Mouse (Mus musculus): ENCODE results near the gene Tppp3. TPM values are rescaled to one million over a fixed set of nuclear protein-coding genes. Genes with fewer than 3 reads are reported as not detected.

Tppp3 gene
- polyA plus RNA-seq, 2 experiments from 2014 or later = 0.50 to 0.60 TPM

DNA sequence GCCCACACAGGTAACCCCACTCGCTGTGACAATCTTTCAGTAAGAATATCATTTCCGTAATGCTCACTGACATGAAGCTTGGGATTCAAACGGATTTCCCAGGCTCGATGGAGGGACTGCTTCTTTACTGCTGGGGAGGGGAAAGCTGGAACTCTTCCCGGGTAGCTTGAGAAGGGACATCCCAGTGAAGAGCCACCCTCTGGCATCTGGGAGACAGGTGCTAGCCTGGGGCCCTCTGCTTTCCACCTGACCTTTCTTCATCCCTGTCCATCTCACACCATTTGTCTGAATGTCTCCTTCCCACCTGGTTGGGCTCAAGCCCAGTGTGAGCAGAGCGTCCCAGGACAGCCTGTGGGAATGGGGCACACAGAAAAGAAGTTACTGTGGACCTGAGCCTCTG lies 5.1 kb downstream of the Tppp3 start:
- no peak for ATAC-seq

DNA sequence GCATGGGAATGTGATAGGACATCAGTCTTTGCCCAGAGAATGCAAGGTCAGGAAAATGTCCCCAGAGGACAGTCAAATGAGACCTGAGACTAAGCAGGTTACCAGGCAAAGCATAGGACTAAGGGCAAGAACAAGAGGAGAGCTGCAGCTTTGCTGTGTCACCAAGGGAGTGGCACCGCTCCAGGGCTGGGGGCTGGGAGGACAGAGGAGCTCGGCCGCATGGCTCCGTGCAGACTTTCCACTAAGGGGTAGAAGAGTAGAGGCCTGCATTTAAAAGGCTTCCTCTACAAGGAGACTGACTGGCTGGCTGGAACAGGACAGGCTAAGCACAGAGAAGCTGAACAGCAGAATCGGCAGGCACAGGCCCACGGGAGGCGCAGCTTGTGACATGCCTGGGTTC lies 6.7 kb downstream of the Tppp3 start:
- no peak for ATAC-seq

DNA sequence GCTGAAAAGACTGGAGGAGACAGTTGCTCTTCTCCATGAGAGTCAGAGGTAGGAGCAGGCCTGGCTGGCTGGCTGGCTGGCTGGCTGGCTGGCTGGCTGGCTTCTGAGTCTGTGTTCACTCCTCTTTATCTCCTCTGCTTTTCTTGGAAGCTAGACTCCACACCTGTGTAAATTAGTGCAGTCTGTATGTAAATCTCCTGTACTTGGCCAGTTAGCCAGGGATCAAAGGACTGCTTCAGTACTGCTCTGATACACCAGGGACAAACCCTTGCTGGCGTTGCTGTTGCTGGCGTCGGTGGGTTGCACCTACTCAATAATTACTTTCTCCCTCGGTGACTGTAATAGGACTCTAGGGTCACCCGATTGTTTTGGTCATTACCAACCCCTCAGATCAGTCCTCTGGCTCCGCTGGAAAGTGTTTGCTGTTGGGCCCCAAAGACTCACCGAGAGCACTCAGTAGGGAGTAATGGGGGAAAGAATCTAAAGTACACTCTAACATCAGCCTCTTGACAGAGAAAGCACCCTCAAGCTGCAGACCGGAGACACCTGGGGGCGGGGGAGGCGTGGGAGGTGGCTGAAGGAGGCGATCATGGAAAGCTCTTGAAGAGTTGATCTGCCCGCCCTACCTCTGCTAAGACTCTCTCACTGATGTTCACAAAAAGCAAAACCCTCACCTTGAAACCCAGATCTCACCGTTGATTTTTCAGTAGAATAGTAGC lies 10.1 kb downstream of the Tppp3 start:
- no peak for ATAC-seq

DNA sequence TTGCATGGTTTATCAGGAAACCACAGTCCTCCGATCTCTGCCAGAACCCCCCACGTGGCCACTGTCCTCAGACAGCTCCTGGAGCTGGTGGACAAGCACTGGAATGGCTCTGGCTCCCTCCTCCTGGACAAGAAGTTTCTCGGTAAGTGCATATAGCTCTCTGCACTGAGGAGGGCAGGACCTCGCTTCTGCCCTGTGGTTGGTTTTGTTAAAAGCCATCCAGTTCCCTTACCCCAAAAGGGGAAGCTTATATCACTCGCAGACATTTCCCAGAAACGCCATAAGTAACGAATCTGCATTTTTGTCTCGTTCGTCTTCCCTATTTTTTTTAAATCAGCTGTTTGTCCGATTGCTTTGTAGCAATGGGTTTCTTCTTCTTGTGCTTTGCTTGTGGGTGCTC lies 16.1 kb downstream of the Tppp3 start:
- no peak for ATAC-seq

DNA sequence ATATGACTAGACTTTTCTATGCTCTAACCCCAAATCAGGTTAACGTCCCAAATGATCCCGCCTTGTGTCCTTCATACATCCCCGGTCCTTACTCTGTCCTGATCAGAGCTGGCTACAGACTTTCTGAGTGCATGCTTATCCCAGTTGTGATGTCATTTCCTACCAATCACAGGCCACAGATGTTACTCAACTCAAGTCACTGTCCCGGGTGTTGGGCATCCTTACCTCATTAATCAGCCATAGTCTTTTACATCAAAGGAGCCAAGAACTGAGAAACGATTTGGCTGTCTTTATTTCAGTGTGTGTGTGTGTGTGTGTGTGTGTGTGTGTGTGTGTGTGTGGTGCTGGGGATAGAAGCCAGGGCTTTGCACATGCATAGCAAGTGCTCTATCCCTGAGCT lies 17.2 kb downstream of the Tppp3 start:
- no peak for ATAC-seq

DNA sequence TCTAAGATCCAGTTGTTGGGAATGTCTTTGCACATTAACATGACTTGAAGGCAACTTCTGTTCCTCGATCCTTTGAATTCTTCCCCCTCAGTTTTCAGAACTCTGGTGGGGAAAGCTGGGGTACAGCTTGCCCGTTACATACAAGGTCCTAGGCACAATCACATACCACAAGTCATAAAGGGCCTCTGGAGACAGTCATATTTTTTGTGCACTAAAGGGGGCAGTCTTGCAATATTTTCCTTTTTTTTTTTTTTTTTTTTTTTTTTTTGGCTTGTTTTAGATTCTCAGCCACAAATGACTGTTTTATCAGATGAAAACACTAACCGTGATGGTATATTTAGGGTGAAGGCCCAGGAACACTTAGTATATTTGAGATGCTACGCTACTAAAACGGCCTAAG lies 18.0 kb downstream of the Tppp3 start:
- ATAC-seq = no peak

DNA sequence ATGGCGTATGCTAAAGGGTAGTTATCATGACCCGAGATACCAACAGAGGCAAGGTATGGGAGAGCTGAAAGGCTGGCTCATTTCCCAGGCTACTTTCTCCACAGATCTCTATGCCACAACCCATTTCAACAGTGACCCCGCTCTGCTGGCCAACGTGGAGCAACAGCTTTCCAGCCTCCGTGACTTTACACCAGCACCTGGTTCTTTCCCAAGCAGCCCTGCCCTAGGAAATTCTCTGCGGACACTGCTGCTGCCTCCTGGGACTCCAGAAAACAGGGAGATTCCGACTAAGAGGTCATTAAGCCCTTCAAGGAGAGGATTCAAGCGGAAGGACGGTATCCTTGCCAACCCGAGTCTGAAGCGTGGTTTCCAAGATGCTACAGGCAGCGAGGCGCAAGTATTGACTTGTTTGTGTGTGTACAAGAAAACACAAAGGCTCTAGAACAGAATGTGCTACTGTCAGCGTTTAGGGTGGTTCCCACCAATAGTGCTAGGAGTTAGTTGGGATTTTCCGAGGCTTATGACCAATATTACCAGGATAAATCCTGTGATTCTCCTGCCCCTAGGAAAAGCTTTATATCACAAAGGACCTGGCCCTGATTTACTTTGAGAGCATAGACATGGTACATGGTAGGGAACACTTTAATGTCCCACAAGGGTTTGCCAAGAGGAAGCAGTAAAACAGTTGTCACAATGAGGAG lies 19.3 kb downstream of the Tppp3 start:
- ATAC-seq = no peak

DNA sequence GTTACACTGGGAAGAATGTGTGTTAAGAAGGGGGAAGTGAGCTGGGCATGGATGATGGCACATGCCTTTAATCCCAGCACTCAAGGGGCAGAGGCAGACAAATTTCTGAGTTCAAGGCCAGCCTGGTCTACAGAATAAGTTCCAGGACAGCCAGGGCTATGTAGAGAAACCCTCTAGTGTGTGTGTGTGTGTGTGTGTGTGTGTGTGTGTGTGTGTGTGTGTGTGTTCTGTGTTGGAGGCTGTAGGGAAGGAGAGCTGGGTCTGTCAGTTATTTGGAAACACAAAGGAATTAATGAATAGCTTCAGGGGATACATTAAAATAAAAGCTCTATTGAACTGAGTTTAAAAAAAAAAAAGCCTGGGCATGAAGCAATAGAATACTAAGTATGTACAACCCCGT lies 20.3 kb downstream of the Tppp3 start:
- ATAC-seq = no peak

DNA sequence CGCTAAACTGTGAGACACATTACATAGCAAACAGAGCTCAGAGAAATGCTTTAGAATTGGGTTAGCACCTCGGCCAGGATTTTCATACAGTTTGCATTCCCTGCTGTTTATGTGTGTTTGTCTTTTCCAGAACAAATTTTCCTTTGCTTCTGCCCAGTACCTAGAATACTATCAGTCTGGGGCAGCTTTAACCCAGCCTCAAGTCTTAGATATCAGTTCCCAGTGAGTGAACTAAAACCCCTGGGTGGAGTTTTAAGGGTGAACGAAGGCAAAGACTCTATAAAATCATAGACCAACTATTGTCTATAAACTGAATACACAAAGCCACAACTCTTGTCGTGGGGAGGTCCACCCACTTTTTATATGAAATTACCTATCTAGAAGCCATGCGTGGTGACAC lies 22.7 kb downstream of the Tppp3 start:
- ATAC-seq = no peak

DNA sequence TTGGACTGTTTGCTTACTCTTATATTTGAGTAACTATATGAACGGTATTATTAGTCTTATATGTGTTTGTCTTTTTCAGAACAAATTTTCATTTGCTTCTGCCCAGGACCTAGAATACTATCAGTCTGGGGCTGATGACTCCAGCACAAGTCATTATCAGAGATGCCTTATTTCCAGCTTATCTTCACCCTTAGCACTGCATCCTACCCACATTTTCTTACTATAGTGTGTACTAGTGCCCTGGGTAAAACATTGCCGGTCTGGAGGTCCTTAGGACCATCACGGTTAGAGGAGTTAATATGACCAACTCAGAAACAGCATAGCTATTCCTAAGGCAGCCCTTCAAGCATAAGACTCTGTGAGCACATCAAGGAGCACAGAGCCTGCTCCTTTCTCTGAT lies 23.1 kb downstream of the Tppp3 start:
- ATAC-seq = no peak

DNA sequence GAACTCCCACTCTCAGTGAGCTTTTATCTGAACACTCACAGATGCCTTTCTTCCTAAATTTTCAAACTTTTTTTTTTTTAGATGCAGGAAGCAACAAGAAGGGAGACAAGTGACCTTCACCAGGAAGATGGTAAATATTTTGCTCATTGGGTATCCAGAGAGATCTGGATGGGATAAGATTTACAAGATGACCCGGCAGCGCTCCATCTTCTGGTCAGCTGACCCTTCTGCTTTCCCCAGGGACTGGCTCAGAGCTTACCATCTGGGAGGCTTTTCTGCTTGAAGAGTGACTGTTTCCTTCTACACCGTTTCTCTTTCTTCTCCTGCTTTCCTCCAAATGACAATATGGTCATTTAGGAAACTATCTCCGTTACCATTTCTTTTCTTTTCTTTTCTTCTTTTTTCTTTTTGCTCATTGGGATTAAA lies 25.2 kb downstream of the Tppp3 start:
- ATAC-seq = no peak

DNA sequence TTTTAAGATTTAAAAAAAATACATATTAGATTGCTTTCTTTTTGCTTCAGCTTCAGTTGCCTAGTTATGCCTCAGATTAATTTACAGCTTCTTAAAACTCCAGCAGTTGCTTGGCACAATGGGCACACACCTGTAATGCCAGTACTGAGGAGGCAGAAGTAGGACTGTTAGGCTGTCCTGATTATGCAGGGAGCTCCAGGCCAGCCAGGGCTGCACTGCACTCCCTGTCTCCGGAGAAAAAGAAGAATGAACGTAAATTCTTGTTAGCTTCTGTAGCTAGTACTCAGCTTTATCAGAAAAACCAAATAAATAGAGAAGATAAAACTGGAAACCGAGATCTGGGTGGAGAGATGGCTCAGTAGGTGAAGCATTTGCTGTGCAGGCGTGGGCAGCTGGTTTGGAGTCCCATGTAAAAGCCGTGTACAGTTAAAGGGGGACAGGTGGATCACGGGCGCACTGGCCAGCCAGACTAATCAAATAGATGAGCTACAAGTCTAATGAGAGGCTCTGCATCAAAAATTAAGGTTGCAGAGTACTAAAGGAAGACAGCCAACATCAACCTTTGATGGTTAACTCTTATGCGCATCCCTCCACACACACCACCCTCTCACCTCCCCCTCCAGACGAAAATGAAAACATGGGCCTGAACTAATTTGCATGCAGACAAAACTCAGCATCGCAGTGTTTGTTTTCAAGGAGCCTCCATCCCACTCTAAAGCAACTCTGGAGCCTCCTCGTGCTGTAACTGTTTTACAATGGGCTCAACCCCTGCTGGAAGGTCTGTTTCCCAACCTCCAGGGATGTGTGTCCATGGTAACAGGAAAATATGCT lies 25.8 kb downstream of the Tppp3 start:
- ATAC-seq = no peak

DNA sequence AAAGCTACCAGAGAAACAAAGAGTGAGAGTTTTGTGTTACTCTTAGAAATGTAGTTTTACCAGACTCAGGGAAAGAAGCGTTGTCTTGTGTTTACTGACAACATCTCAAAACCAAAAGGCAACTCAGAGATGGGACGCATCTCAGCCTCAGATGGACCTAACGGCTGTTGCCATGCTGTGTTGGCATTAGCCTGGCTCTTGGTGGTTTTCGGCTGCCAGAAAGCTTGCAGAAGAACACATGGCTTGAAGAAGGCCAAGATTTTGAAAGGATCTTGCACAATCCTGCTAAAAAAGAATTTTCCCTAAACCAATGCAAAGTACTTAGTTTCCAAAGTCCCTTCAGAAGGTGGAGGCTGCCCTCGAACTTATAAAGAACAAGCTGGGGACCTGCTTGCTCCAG lies 28.7 kb downstream of the Tppp3 start:
- no peak for ATAC-seq

DNA sequence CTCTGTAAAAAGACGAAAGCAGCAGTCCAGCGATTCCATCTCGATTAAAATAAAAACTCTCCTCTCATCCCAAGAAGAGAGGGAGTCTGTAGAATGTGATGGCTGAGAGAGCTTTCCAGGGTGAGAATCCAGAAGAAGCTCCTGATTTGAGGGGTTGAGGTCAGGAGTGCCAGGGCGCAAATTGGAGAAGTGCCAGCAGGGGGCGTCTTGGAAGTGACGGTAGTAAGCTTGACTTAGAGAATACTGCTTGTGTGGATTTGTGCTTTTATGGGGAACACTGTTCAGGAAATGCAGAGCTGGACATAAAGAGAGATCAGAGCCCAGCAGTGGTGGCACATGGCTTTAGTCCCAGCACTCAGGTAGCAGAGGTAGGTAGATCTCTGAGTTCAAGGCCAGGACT lies 29.9 kb downstream of the Tppp3 start:
- ATAC-seq = no peak

DNA sequence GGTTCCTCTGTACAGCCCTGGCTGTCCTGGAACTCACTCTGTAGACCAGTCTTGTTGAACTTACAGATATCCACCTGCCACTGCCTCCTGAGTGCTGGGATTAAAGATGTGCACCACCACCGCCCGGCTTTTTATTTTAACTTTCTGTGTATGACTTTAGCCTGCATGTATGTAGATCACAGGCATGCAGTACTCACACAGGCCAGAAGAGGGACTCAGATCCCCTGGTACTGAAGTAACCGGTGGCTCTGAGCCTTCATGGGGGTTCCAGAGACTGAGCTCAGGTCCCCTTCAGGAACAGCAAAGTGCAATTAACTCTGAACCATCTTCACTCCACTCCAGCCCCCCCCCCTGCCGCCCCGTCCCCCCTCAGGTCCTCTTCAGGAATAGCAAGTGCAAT lies 32.5 kb downstream of the Tppp3 start:
- ATAC-seq = no peak

DNA sequence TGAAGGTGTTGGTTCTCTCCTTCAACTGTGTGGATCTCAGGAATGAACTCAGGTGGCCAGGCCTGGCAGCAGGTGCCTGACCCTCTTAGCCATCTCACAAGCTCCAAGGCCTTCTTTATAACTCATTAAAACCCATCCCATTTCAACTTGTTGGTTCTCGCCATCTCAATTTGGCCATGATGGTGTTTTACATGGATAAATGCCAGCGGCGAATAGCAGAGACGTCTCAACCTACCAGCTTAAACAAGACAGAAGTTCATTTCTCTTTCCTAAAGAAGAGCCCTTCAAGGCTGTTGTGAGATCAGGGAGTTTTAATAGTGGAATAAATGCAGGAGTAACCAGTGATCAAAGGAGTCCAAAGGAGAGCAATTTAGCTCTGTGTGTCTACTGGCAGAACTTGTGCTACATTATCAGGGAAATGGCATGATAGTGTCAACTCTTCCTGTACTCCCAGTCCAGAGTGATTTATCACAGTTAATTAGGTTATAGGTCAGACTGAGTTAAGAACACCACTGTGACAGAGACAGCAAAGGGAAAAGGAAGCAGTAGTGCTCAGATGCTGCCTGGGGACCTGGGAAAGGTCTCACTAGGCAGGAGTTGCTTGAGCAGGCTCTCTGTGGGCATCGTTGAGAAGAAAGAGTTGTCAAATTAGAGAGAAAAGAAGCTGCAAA lies 34.1 kb downstream of the Tppp3 start:
- no peak for ATAC-seq

DNA sequence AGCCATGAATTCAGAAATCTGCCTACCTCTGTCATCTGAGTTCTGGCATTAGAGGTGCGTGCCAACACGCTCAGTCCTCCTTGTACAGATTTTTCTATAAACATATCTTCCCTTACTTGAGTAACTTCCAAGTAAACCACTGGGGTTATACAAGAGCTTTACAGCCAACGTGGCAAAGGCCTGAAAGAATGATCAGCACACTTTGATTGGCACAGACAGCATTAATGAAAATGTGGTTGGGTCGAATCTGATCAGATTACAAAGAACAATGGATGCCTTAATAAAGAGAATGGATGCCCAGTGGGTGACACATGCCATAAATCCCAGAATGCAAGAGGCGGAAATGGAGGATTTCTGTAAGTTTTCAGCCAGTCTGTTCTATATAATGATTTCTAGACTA lies 35.1 kb downstream of the Tppp3 start:
- no peak for ATAC-seq

DNA sequence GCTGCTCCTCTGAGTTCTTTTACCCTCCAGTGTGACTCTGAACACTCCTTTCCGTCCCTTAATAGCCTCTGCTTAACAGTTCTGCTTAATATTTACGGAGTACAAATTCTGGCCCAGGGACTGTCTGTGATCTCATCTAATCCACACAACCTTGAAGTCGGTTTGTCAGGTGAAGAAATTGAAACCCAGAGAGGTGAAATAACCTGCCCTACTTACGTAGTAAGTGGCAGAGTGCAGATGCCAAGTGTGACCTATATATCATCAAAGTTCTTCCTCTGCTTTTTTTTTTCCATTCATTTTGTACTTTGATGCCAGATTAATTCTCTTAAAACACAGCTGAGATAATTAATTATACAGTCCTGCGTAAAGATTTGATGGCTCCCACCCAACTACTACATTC lies 37.2 kb downstream of the Tppp3 start:
- ATAC-seq = no peak

DNA sequence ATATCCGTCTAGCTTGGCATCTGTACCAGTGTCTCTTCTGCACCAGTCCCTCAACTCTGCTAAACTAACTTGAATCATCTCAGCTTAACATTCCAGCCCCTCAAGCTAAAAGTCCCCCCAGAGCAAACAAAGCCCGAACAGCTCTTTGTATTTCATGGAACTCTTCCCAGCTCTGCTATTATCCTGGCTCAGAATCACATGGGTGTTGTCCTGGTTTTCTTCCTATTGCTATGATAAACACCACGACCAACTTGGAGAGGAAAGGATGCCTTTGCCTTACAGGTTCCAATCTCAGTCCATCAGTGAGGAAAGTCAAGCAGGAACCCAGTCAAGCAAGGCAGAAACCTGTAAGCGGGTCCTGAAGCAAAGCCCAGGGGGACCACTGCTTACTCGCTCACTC lies 37.8 kb downstream of the Tppp3 start:
- ATAC-seq = no peak

DNA sequence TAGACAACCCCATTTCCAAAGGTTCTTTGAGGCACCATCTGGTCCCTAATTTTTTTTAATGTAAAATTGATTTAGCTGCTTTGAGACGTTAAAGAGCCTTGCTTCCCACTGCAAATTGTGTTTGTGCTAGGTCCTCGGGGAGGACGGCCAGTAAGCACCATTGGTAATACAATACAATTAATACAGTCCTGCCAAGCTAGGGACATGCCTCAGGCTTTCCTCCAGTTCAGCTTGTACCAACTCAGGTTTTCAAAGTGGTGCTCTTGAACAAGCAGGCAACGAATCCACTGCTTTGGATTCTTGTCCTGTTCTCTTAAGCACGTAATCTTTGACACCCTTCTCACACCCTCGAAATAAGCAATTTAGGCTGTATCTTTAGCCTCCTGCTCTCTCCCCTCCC lies 38.3 kb downstream of the Tppp3 start:
- no peak for ATAC-seq

DNA sequence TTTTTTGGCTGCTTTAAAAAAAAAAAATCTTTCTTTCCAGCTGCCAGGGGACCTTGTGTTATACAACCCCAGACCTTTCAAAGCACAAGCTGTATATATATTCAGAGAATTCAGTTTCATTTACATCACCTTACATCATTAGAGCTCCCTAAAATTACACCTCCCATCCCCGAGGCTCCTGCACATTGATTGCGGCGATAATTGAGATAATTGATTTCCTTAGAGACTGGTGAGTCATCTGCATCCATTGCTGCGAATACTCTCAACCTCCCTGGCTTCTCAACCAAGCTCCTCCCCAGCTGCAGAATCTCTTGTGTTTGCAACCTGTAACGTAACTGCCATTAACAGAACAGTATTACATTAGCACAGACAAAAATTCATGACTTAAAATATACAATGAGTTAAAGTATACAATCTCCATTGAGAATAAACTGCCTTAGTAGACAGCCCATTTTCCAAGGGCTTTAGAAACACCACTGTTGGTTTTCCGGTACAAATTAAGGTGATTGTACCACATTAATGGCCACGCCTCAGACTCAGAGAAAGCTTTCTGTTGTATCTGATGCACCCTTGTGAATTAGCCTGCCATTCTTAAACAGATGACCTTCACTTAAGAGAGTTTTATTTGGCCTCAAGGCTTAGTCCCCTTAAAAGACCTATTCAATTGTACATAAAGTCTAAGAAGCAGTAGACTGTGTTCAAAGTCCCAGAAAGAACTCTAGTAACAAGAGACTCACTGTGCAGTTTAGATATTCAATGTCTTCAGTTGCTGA lies 39.4 kb downstream of the Tppp3 start:
- ATAC-seq = no peak

DNA sequence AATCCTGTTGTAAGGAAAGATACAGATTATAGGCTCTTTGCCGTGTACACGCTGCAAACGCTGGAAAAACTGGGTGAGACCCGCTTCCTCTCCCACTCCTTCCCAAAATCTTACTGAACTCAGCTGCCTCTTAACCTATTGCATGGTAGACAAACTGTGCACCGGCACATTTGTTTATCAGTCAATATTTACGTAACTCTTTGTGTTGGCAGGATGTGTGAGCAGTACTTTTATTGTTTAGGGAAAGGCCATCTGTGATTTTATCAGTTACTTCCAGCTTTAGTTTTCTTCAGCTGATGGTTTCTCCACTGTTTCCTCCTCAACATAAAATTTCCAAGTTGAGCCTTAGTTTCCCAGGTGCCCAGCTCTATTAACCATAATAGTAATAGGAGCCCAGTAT lies 44.4 kb downstream of the Tppp3 start:
- no peak for ATAC-seq
